Comparison of ENCODE assay signal across 12 mouse cellular contexts in the genomic region with DNA sequence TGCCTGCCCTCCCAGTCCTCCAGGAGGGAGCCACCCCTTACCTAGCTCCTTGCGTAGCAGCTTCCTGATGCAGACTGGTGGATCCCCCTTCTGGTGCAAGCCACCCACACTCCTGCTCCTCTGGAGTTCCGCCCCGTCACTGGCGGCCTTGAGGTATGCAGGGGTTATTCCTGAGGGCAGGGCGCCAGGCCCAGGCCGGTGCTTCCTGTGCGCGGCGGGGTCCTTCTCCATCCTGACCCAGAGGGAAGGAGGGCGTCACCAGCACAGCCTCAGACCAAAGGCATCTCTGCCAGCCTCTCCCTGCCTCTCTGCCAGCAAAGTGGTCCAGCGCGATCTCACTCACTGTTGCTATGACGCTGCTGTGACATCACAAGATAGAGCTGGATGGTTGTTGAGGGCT. TPM values are rescaled to one million over a fixed set of nuclear protein-coding genes. Genes with fewer than 3 reads are reported as not detected.
A peak's percentile ranks its signal among the peaks of the same experiment; 100 is the strongest.
DNase-seq lines count a peak whose midpoint lies in the region; ATAC-seq and TF ChIP-seq lines count a peak whose summit lies in the region.
"Had no signal": no experiment of that assay in that cellular context is flagged by ENCODE, and none has a peak within 500 bp of the region (broad histone marks: within the 10 kb centered on the region; RNA-seq: fewer than 3 reads in every experiment).

A gene (minus strand): TSS at position 344 of the 400 bp plus-strand sequence.

- H3K9me3 ChIP-seq in lung, embryonic 16.5 days (ENCODE audit: control insufficient read depth, low read length) = no peaks in the 10 kb centered on the region
- H3K9me3 ChIP-seq in intestine, embryonic 16.5 days (ENCODE audit: control insufficient read depth, low read length) = peaks cover 3% of the 10 kb centered on the region; the same call in 1 of the 2 replicates
- H3K9me3 ChIP-seq in forebrain, embryonic 16.5 days (ENCODE audit: control insufficient read depth, low read length) = no peaks in the 10 kb centered on the region
- H3K9me3 ChIP-seq: liver, embryonic 15.5 days had no signal

- no peak within 1 kb of the TSS for H3K9ac ChIP-seq in lung, embryonic 16.5 days (ENCODE audit: low read length)
- H3K9ac ChIP-seq in intestine, embryonic 16.5 days (ENCODE audit: low read depth, low read length) = no peak within 1 kb of the TSS
- no peak within 1 kb of the TSS for H3K9ac ChIP-seq in forebrain, embryonic 16.5 days (replicated peaks; ENCODE audit: low read depth, low read length)
- H3K9ac ChIP-seq: forebrain, postnatal 0 days; liver, embryonic 15.5 days had no signal

- TF ChIP-seq CTCF in lung, adult 2 months (IDR thresholded peaks at IDR 0.05; ENCODE audit: insufficient read depth, low read length) = no peak

- H3K27ac ChIP-seq in lung, embryonic 16.5 days (ENCODE audit: low read length) = no peak within 1 kb of the TSS
- no peak within 1 kb of the TSS for H3K27ac ChIP-seq in intestine, embryonic 16.5 days (ENCODE audit: low read length)
- no peak within 1 kb of the TSS for H3K27ac ChIP-seq in forebrain, embryonic 16.5 days (ENCODE audit: low read length)
- H3K27ac ChIP-seq: liver, embryonic 15.5 days had no signal

- H3K36me3 ChIP-seq in lung, embryonic 16.5 days (ENCODE audit: control insufficient read depth, insufficient read depth, low read length) = no peaks in the 10 kb centered on the region
- H3K36me3 ChIP-seq in intestine, embryonic 16.5 days (ENCODE audit: control insufficient read depth, insufficient read depth, low read length) = no peaks in the 10 kb centered on the region
- no peaks in the 10 kb centered on the region for H3K36me3 ChIP-seq in forebrain, embryonic 16.5 days (ENCODE audit: control insufficient read depth, insufficient read depth)
- H3K36me3 ChIP-seq: liver, embryonic 15.5 days had no signal

- H3K4me3 ChIP-seq in lung, embryonic 16.5 days (ENCODE audit: low read length) = no peak within 1 kb of the TSS
- no peak within 1 kb of the TSS for H3K4me3 ChIP-seq in lung, adult 2 months (replicated peaks; ENCODE audit: extremely low read depth, low read depth, low read length)
- no peak within 1 kb of the TSS for H3K4me3 ChIP-seq in intestine, embryonic 16.5 days (ENCODE audit: low read length)
- no peak within 1 kb of the TSS for H3K4me3 ChIP-seq in forebrain, embryonic 16.5 days (replicated peaks; ENCODE audit: low read length)
- H3K4me3 ChIP-seq: liver, embryonic 15.5 days had no signal

- no peaks in the 10 kb centered on the region for H3K27me3 ChIP-seq in lung, embryonic 16.5 days (ENCODE audit: control insufficient read depth, insufficient read depth, low read depth, low read length)
- H3K27me3 ChIP-seq in intestine, embryonic 16.5 days (replicated peaks; ENCODE audit: control insufficient read depth, insufficient read depth, low read length) = no peaks in the 10 kb centered on the region
- H3K27me3 ChIP-seq in forebrain, embryonic 16.5 days (replicated peaks; ENCODE audit: control insufficient read depth, insufficient read depth, low read length) = no peaks in the 10 kb centered on the region
- H3K27me3 ChIP-seq: liver, embryonic 15.5 days had no signal

- peak; percentile 70 for ATAC-seq in lung, embryonic 16.5 days (ENCODE audit: low read depth)
- ATAC-seq in intestine, embryonic 16.5 days = peak; percentile 33; the same call in 1 of the 2 replicates
- ATAC-seq in neutrophil, adult 5-6 weeks (ENCODE audit: extremely low read depth, insufficient number of reproducible peaks, low FRiP score, poor library complexity, severe bottlenecking) = peak; percentile 14; the same call in 1 of the 2 replicates
- no peak for ATAC-seq in forebrain, embryonic 16.5 days
- ATAC-seq: forebrain, postnatal 0 days had no signal

- no peak within 1 kb of the TSS for H3K4me2 ChIP-seq in lung, embryonic 16.5 days (ENCODE audit: low read depth, low read length)
- no peak within 1 kb of the TSS for H3K4me2 ChIP-seq in intestine, embryonic 16.5 days (ENCODE audit: low read depth, low read length)
- no peak within 1 kb of the TSS for H3K4me2 ChIP-seq in forebrain, embryonic 16.5 days (ENCODE audit: low read length)
- H3K4me2 ChIP-seq: liver, embryonic 15.5 days had no signal

- DNase-seq in cerebellum, postnatal 14 days = peak; percentile 46 to 58
- DNase-seq in cerebellum, adult 11 months = no peak
- no peak for DNase-seq in lung, adult 2 months
- no peak for DNase-seq in cerebellum, adult 8-10 months
- DNase-seq: forebrain, postnatal 0 days; right cerebral cortex, postnatal 4 days had no signal

- WGBS in lung, embryonic 16.5 days = 18% methylated on average over 13 of the region's 13 CpGs
- 21% methylated on average over 13 of the region's 13 CpGs for WGBS in lung, adult 2 months
- WGBS in intestine, embryonic 16.5 days = 25% methylated on average over 13 of the region's 13 CpGs
- 47% methylated on average over 13 of the region's 13 CpGs for WGBS in forebrain, embryonic 16.5 days

- no peak for TF ChIP-seq POLR2A in lung, adult 2 months (IDR thresholded peaks at IDR 0.05; ENCODE audit: borderline replicate concordance, extremely low read depth, low read depth, low read length)

- H3K4me1 ChIP-seq in lung, embryonic 16.5 days (replicated peaks; ENCODE audit: control insufficient read depth, insufficient read depth, low read length) = peaks cover 3% of the 10 kb centered on the region; the same call in 1 of the 2 replicates
- H3K4me1 ChIP-seq in lung, adult 2 months (ENCODE audit: control insufficient read depth, insufficient read depth, low read length) = no peaks in the 10 kb centered on the region
- no peaks in the 10 kb centered on the region for H3K4me1 ChIP-seq in intestine, embryonic 16.5 days (ENCODE audit: control insufficient read depth, insufficient read depth, low read length)
- H3K4me1 ChIP-seq in forebrain, embryonic 16.5 days (replicated peaks; ENCODE audit: control insufficient read depth, insufficient read depth, low read length) = no peaks in the 10 kb centered on the region
- H3K4me1 ChIP-seq: liver, embryonic 15.5 days had no signal

RNA-seq across cellular contexts. Expression of the gene that starts here (rescaled TPM):
- not detected in 2 replicates for polyA plus RNA-seq in lung, embryonic 16.5 days (2015; fragmentation: Nextera tagmentation; extraction: Ambion mirVana)
- 0.11 and 0.69 TPM in 2 replicates for polyA plus RNA-seq in lung, adult 2 months (2012; rRNA removed)
- polyA plus RNA-seq in intestine, embryonic 16.5 days (2015; fragmentation: Nextera tagmentation; extraction: Ambion mirVana) = not detected in 2 replicates
- 2.3 and 2.9 TPM in 2 replicates for total RNA-seq in neutrophil, adult 5-6 weeks (2017)
- not detected in 2 replicates for polyA plus RNA-seq in forebrain, embryonic 16.5 days (2015; fragmentation: Nextera tagmentation; extraction: Ambion mirVana)
- polyA plus RNA-seq: C2C12; forebrain, postnatal 0 days; liver, embryonic 15.5 days had no signal

Comparison
In these comparisons a context has a peak if more than half of its experiments do, and no peak if none do; other contexts are left out.
1. DNase-seq: peak in cerebellum, postnatal 14 days (2 of 2); none in cerebellum, adult 11 months (single experiment), lung, adult 2 months (single experiment) and cerebellum, adult 8-10 months (single experiment).
2. Peak in ATAC-seq in lung, embryonic 16.5 days; RNA of the gene not detected or under 1 TPM.
3. Peak in ATAC-seq in intestine, embryonic 16.5 days; RNA of the gene not detected or under 1 TPM.